Comparison of ENCODE assay signal across 8 mouse cellular contexts in the genomic region with DNA sequence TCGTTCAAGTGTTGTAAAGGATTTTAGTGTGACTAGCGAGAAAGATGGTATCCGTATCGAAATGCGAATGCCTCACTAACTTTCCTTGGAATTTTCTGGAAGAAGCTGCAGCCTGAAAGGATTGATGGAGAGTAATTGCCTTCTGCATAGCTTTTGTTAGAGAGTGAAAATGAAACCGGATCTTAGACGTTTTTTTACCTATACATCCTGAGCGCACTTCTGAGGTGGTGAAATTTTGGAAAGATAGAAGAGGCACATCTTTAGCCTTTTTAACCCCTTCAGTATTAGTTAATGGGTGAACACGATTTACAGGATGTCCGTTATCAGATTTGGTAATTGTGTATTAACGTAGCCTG. TPM values are rescaled to one million over a fixed set of nuclear protein-coding genes. Genes with fewer than 3 reads are reported as not detected.
A peak's percentile ranks its signal among the peaks of the same experiment; 100 is the strongest.
DNase-seq lines count a peak whose midpoint lies in the region; ATAC-seq and TF ChIP-seq lines count a peak whose summit lies in the region.

No protein-coding gene starts in this region.

- ATAC-seq in heart, embryonic 14.5 days (ENCODE audit: insufficient number of reproducible peaks, insufficient read depth, low FRiP score, low read depth), result no peak
- ATAC-seq in forebrain, embryonic 15.5 days (replicated peaks), result no peak
- ATAC-seq in liver, postnatal 0 days, result no peak

- peaks cover 3% of the 10 kb centered on the region; the same call in 1 of the 2 replicates for H3K9me3 ChIP-seq in heart, embryonic 14.5 days (ENCODE audit: control insufficient read depth, low read length)
- peaks cover under 1% of the 10 kb centered on the region for H3K9me3 ChIP-seq in ES-E14 (ENCODE audit: control insufficient read depth, insufficient read depth, low read depth, low read length)
- H3K9me3 ChIP-seq in forebrain, embryonic 15.5 days, result no peaks in the 10 kb centered on the region
- H3K9me3 ChIP-seq in liver, postnatal 0 days (ENCODE audit: low read length), result no peaks in the 10 kb centered on the region

- no peak for DNase-seq in heart, postnatal 25 days (ENCODE audit: low spot score)
- DNase-seq in ES-E14 (ENCODE audit: low read depth, low spot score), result no peak
- DNase-seq in liver, postnatal 0 days, result no peak
- DNase-seq in cerebellum, postnatal 10 days, result no peak
- no peak for DNase-seq in adrenal gland, adult 2 months
- DNase-seq in frontal cortex, adult 2 months (ENCODE audit: extremely low spot score in 1 of 2, low spot score in 1 of 2), result no peak

- H3K36me3 ChIP-seq in heart, embryonic 14.5 days (ENCODE audit: control insufficient read depth, insufficient read depth, low read length), result no peaks in the 10 kb centered on the region
- peaks cover 12% of the 10 kb centered on the region; the same call in 1 of the 2 replicates for H3K36me3 ChIP-seq in ES-E14 (ENCODE audit: control insufficient read depth, insufficient read depth, low read length, poor library complexity, severe bottlenecking)
- peaks cover 5% of the 10 kb centered on the region; the same call in 1 of the 2 replicates for H3K36me3 ChIP-seq in forebrain, embryonic 15.5 days
- no peaks in the 10 kb centered on the region for H3K36me3 ChIP-seq in liver, postnatal 0 days (replicated peaks; ENCODE audit: insufficient read depth, low read length)

- intact Hi-C loops in heart, postnatal 25 days (cut with DNase I), result loop anchor here (2.0 to 10.0 kb wide), 6 partner anchors 17 to 543 kb away; a partner anchor contains a TSS

- H3K9ac ChIP-seq in heart, embryonic 14.5 days (ENCODE audit: low read length), result peak overlapping the region; percentile 95
- H3K9ac ChIP-seq in ES-E14 (ENCODE audit: insufficient read depth, low read depth, low read length, poor library complexity, severe bottlenecking), result peak overlapping the region; percentile 99
- peak overlapping the region; percentile 85 for H3K9ac ChIP-seq in forebrain, embryonic 15.5 days (replicated peaks)
- peak overlapping the region; percentile 75; the same call in 1 of the 2 replicates for H3K9ac ChIP-seq in liver, postnatal 0 days (replicated peaks)

- H3K4me1 ChIP-seq in heart, embryonic 14.5 days (ENCODE audit: control insufficient read depth in 2 of 2, insufficient read depth in 2 of 2, low read length in 2 of 2), result peaks cover 12 to 14% of the 10 kb centered on the region in 2 experiments
- 0 out of 4 replicates have a peak, but pooled peaks cover 0 to 2% of the 10 kb centered on the region in 2 experiments for H3K4me1 ChIP-seq in ES-E14 (ENCODE audit: control insufficient read depth in 2 of 2, insufficient read depth in 2 of 2, low read length in 2 of 2, poor library complexity in 1 of 2)
- H3K4me1 ChIP-seq in forebrain, embryonic 15.5 days, result peaks cover 28% of the 10 kb centered on the region
- peaks cover 22% of the 10 kb centered on the region for H3K4me1 ChIP-seq in liver, postnatal 0 days (ENCODE audit: insufficient read depth)

- no peaks in the 10 kb centered on the region for H3K27me3 ChIP-seq in heart, embryonic 14.5 days (ENCODE audit: control insufficient read depth, insufficient read depth, low read length)
- no peaks in the 10 kb centered on the region for H3K27me3 ChIP-seq in forebrain, embryonic 15.5 days
- no peaks in the 10 kb centered on the region for H3K27me3 ChIP-seq in liver, postnatal 0 days (ENCODE audit: insufficient read depth, low read length)

- 27% methylated on average over 11 of the region's 11 CpGs for WGBS in heart, embryonic 14.5 days
- 26% methylated on average over 11 of the region's 11 CpGs for WGBS in forebrain, embryonic 15.5 days
- WGBS in liver, postnatal 0 days (ENCODE audit: insufficient replicate concordance), result 23% methylated on average over 11 of the region's 11 CpGs

- TF ChIP-seq CTCF in liver, postnatal 0 days (IDR thresholded peaks at IDR 0.05; ENCODE audit: low read depth), result no peak

- peak overlapping the region; percentile 92 to 97 for H3K4me3 ChIP-seq in heart, embryonic 14.5 days (ENCODE audit: control insufficient read depth in 1 of 2, insufficient read depth in 1 of 2, low read depth in 1 of 2, low read length in 2 of 2)
- peak overlapping the region; percentile 80 to 98 for H3K4me3 ChIP-seq in ES-E14 (ENCODE audit: insufficient read depth in 1 of 2, low read depth in 1 of 2, low read length in 2 of 2, poor library complexity in 1 of 2, severe bottlenecking in 1 of 2)
- peak overlapping the region; percentile 60 for H3K4me3 ChIP-seq in forebrain, embryonic 15.5 days
- peak overlapping the region; percentile 85 for H3K4me3 ChIP-seq in liver, postnatal 0 days (ENCODE audit: low read depth, low read length)

- H3K27ac ChIP-seq in heart, embryonic 14.5 days (replicated peaks in 1 of 2; ENCODE audit: control insufficient read depth in 1 of 2, insufficient read depth in 1 of 2, low read depth in 2 of 2, low read length in 2 of 2), result peak overlapping the region; percentile 82 to 91
- H3K27ac ChIP-seq in ES-E14 (ENCODE audit: insufficient read depth, low read depth, low read length, poor library complexity, severe bottlenecking), result peak overlapping the region; percentile 100; the same call in 1 of the 2 replicates
- peak overlapping the region; percentile 93 for H3K27ac ChIP-seq in forebrain, embryonic 15.5 days (replicated peaks)
- peak overlapping the region; percentile 94 for H3K27ac ChIP-seq in liver, postnatal 0 days (ENCODE audit: low read depth)

- peak overlapping the region; percentile 98 for H3K4me2 ChIP-seq in heart, embryonic 14.5 days (ENCODE audit: low read length)
- H3K4me2 ChIP-seq in forebrain, embryonic 15.5 days (replicated peaks), result peak overlapping the region; percentile 46
- H3K4me2 ChIP-seq in liver, postnatal 0 days (ENCODE audit: low read depth, low read length), result peak overlapping the region; percentile 97

- no peak for TF ChIP-seq EP300 in liver, postnatal 0 days (IDR thresholded peaks at IDR 0.05; ENCODE audit: low read depth)

- in situ Hi-C loops in ES-E14 (cut with MboI; ENCODE audit: low sequenced_read_pairs in 2 of 2, unreplicated experiment in 2 of 2), result no loop called here

TF ChIP-seq in ES-E14, 5 proteins besides CTCF, POLR2A, EP300 and RAD21:
- TF ChIP-seq CHD2 (IDR thresholded peaks at IDR 0.05; ENCODE audit: low read depth, low read length) (no peak), MAFK (IDR thresholded peaks at IDR 0.05; ENCODE audit: insufficient read depth, low read depth, low read length) (no peak), ZC3H11A (IDR thresholded peaks at IDR 0.05; ENCODE audit: borderline replicate concordance, low read depth, low read length) (no peak), HCFC1 (IDR thresholded peaks at IDR 0.05; ENCODE audit: borderline replicate concordance, insufficient read depth, low read length) (no peak), ZNF384 (IDR thresholded peaks at IDR 0.05; ENCODE audit: low read depth, low read length) (no peak)

RNA-seq across cellular contexts. Expression of a gene that starts 1.1 kb away (rescaled TPM):
- 57.8 and 58.1 TPM in 2 replicates for polyA plus RNA-seq in heart, embryonic 14.5 days (2014; fragmentation: Nextera tagmentation; extraction: Ambion mirVana)
- 10 to 100 TPM; 30.0 to 33.4 TPM for total RNA-seq in heart, postnatal 25 days (2021)
- total RNA-seq in ES-E14 (2012; rRNA removed), result 33.9 and 36.4 TPM in 2 replicates
- 168 and 177 TPM in 2 replicates for polyA plus RNA-seq in forebrain, embryonic 15.5 days (2015; fragmentation: Nextera tagmentation; extraction: Ambion mirVana)
- polyA plus RNA-seq in liver, postnatal 0 days (2015; fragmentation: Nextera tagmentation; extraction: Ambion mirVana), result 11.7 and 12.6 TPM in 2 replicates
- 10 to 100 TPM; 54.1 to 67.6 TPM for total RNA-seq in adrenal gland, adult 2 months (2021)
- polyA plus RNA-seq in adrenal gland, adult 2 months (2012; rRNA removed), result 8.2 and 8.5 TPM in 2 replicates
- 92.0 and 99.1 TPM in 2 replicates for polyA plus RNA-seq in frontal cortex, adult 2 months (2012; rRNA removed)

Comparison
In these comparisons a context has a peak if more than half of its experiments do, and no peak if none do; other contexts are left out.
1. H3K4me2 ChIP-seq: peak in every context shown above with its lines; median percentile 98 in heart, embryonic 14.5 days; 97 in liver, postnatal 0 days; 46 in forebrain, embryonic 15.5 days.